Mouse (Mus musculus) 3134 (cell line): ENCODE measurements at regions not wholly inside any gene's neighbourhood (a gene's known extent, or its start where the extent isn't known, plus 50 kb on each side); places are given as distances from the start of the nearest gene placed in this dataset.
"Not testable (repeated sequence)": the region's sequence is repeated elsewhere in the genome, so short reads cannot be mapped to it uniquely, and the experiment has no call there.

Experiments
- DNase-seq: peaks from one replicate; pipeline ENCODE4 v3.0.0-alpha.2; 2011; ENCODE audit warnings: low spot score; ENCODE audit not compliant: insufficient read length; ENCODE audit errors: extremely low read depth

GRCm38 (mm10) chr2:10990043-10990728 lies 181.7 kb upstream of the Prkcq start:
- no peak for DNase-seq

DNA sequence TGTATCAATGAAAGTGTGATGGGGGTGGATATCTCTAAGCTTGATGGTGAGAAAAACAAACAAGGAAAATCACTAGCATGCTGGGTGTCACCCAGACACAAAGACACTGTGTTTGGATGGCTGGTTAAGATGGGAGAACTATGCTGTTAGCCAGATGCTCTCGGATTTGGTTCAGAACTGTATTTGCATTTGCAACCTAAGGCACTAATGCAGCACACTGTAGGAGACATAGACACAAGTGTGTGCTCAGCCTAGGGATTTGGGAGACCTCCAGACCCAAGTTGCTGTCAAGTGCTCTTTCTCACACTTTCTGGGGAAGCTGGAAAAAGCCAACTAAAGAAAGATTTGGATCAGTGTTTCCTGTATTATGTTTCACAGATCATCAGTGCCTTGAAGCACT lies 173.1 kb upstream of the Prkcq start:
- no peak for DNase-seq

DNA sequence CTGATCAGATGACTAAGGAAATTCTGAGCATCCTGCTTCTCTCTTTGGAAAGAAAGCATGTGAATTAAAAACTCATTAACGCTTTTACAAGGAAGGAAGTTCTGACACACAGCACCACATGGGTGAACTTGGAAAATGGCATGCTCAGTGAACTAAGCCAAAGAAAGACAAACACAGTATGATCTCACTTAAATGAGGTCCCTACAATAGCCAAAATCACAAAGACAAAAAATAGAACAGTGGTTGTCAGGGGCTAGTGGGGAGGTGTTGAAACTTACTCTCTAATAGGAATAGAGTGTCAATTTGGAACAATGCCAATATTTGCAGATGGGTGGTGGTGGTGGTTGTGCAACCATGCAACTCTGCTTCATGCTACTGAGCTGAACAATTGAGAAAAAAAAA lies 172.7 kb upstream of the Prkcq start:
- no peak for DNase-seq

DNA sequence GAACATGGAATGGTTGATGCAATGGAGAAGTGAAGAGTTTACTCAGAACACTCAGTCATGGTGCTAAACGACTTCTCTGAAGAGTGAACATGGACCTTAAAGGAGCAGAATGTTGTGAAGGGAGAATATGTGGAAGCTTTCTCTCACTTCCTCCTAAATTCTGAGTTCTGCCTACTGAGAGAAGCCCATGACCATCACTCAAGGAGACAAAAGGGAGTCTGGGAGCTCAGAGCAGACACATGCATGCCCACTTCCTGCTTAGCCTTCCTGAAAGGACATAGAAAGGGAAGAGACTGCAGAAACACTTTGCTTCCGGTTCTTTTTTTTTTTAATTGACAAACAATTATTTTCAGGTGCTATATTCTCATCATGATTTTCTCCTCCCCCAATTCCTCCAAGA lies 166.1 kb upstream of the Prkcq start:
- no peak for DNase-seq

- no peak for DNase-seq
Measured at GRCm38 (mm10) chr2:11011041-11011962, 160.6 kb upstream of the Prkcq start.

GRCm38 (mm10) chr2:11012312-11012860 lies 159.5 kb upstream of the Prkcq start:
- no peak for DNase-seq

- peak; percentile 28 for DNase-seq
Measured at GRCm38 (mm10) chr2:11013154-11013553, 158.8 kb upstream of the Prkcq start.

DNA sequence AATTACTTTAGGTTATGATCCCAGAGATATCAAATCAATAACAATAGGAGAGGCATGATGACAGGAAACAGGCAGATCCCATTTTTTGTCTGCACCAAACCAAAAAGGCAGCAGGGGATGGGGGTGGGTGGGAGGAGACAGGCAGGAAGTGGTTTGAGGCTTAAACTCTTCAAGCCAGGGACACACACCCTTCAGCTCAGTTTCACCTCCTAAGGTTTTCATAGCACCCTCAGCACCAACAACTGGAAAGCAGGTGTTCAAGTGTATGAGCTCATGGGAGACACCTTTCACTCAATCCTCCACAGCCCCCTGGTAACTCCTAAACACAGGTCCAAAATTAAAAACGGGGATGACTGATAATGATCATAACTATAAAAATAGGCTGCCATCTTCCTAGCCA lies 155.5 kb upstream of the Prkcq start:
- DNase-seq: no peak

- DNase-seq: no peak
Measured at GRCm38 (mm10) chr2:11032891-11033290, 139.0 kb upstream of the Prkcq start.

DNA sequence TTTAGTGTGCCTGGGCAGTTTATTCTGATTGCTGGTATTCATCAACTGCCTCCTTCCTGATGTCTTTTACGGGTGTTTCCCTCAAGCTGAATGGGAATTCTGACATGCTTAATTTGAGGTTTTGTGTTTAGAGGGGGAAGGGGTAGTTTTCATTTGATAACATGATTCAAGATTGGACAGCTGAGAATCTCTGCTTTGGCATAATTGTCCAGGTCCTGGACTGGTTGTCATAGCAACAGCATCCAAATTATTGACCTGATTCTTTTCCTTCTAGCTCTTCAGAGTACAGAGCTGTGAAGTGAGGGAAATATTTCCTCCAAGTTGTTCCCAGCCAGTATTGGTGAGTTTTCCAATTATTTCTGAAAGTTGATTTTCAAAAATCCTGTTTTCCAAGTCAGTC lies 137.7 kb upstream of the Prkcq start:
- DNase-seq: no peak

GRCm38 (mm10) chr2:11037343-11037742 lies 134.6 kb upstream of the Prkcq start:
- no peak for DNase-seq

DNA sequence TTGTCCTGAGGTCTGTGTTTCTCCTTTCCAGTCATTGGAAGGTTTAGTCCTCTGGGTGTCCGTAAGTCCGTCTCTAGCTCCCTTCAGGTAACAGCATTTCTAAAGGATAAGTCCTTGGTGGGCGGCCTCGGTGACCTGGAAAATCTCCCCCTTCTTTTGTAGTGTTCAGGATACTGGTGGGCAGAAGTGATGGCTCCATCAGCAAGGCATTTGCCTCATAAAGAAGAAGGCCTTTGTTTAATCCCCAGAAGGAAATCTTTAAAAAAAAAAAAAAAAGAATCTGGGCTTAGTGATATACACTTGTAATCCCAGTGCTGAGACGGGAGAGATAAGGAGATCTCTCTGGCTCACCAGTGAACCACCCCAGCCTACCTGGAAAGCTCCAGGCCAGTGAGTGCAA lies 133.5 kb upstream of the Prkcq start:
- no peak for DNase-seq

- no peak for DNase-seq
Measured at GRCm38 (mm10) chr2:11040005-11040404, 131.9 kb upstream of the Prkcq start.

DNA sequence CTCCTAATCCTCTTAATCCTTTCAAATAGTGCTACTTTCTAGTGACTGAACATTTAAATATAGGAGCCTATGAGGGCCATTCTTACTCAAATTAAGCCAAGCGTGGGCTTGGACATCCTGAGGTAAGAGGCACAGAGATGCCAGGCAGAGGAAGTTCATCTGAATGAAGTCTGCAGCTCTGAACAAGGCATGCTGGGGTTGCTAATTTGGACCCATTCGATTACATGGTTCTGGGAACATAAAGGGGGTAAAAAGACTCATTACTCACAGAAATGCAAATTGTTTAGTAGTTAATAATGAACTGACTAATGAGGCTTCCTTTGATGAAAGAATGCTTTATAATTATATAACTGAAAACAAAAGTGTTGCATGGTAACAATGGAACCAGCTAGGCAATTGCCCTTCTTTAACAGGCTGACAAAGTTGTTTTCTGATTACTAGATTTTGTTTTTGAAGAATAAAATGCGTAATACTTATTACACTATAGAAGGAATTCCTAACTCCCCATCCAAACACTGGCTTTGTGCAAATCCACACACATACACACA lies 127.1 kb upstream of the Prkcq start:
- DNase-seq: no peak

DNA sequence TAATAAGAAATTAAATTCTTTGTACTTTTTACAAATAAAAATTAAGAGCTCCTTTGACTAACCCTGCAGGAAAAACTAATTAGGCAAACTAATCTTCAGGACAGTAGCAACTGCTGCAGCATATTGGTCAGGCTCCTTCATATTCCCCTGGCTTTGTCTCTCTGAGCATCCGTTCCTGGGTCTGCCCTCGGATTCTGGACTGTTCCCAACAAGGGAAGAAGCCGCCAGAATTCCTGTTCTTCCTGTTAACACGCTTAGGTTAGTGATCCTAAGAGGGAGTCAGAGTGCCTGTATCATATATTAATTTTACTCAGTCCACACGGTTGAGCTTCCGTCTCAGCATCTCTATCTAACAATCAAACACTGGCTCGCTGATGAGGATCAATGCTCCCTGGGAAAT lies 120.3 kb upstream of the Prkcq start:
- DNase-seq: no peak

GRCm38 (mm10) chr2:11059731-11060425 lies 112.0 kb upstream of the Prkcq start:
- no peak for DNase-seq

- DNase-seq: no peak
Measured at GRCm38 (mm10) chr2:11067384-11067783, 104.5 kb upstream of the Prkcq start.

GRCm38 (mm10) chr2:11083536-11083935 lies 88.4 kb upstream of the Prkcq start:
- no peak for DNase-seq

GRCm38 (mm10) chr2:11086996-11087395 lies 84.9 kb upstream of the Prkcq start:
- DNase-seq: no peak

GRCm38 (mm10) chr2:11099834-11100622 lies 71.9 kb upstream of the Prkcq start:
- not testable (repeated sequence) for DNase-seq
